Mouse (Mus musculus): ENCODE data around the gene Tcf7l2. TPM values are rescaled to one million over a fixed set of nuclear protein-coding genes. Genes with fewer than 3 reads are reported as not detected.

The Tcf7l2 gene
- polyA plus RNA-seq, 1 experiment from 2014 or later = 142 TPM

- Histone ChIP-seq H3K9me3 (no peaks in the 10 kb centered on the region), H3K4me2 (no peak overlapping the region), H3K9ac (no peak overlapping the region), H3K4me1 (peaks cover 63% of the 10 kb centered on the region), H3K4me3 (no peak overlapping the region), H3K36me3 (0 out of 2 replicates have a peak, but pooled peaks cover 4% of the 10 kb centered on the region), H3K27me3 (no peaks in the 10 kb centered on the region), H3K27ac (no peak overlapping the region)
- WGBS = 60% methylated on average over 4 of the region's 4 CpGs
- ATAC-seq (ENCODE audit: insufficient number of reproducible peaks, insufficient read depth, low FRiP score, low TSS enrichment, low read depth) = no peak
Observed at GRCm38 (mm10) chr19:55847043-55847442, 105.4 kb downstream of the Tcf7l2 start.

- H3K4me1 ChIP-seq = peaks cover 33% of the 10 kb centered on the region
- no peak overlapping the region for H3K27ac ChIP-seq
- WGBS = 78% methylated on average over 8 of the region's 8 CpGs
- no peak overlapping the region for H3K4me2 ChIP-seq
- H3K4me3 ChIP-seq = no peak overlapping the region
- no peak for ATAC-seq (ENCODE audit: insufficient number of reproducible peaks, insufficient read depth, low FRiP score, low TSS enrichment, low read depth)
- no peak overlapping the region for H3K9ac ChIP-seq
- no peaks in the 10 kb centered on the region for H3K9me3 ChIP-seq
- H3K36me3 ChIP-seq = peaks cover 3% of the 10 kb centered on the region; the same call in 1 of the 2 replicates
- H3K27me3 ChIP-seq = no peaks in the 10 kb centered on the region
Observed at GRCm38 (mm10) chr19:55850402-55851078, 108.9 kb downstream of the Tcf7l2 start.

- Histone ChIP-seq H3K27me3 (no peaks in the 10 kb centered on the region), H3K9ac (no peak overlapping the region), H3K4me1 (peaks cover 23% of the 10 kb centered on the region), H3K4me3 (no peak overlapping the region), H3K36me3 (peaks cover 5% of the 10 kb centered on the region; the same call in 1 of the 2 replicates), H3K27ac (no peak overlapping the region), H3K9me3 (no peaks in the 10 kb centered on the region), H3K4me2 (no peak overlapping the region)
- ATAC-seq (ENCODE audit: insufficient number of reproducible peaks, insufficient read depth, low FRiP score, low TSS enrichment, low read depth) = no peak
- 79% methylated on average over 19 of the region's 19 CpGs for WGBS
Observed at GRCm38 (mm10) chr19:55851498-55852324, 110.1 kb downstream of the Tcf7l2 start.

- no peak for ATAC-seq (ENCODE audit: insufficient number of reproducible peaks, insufficient read depth, low FRiP score, low TSS enrichment, low read depth)
- H3K27me3 ChIP-seq = no peaks in the 10 kb centered on the region
- H3K36me3 ChIP-seq = peaks cover 5% of the 10 kb centered on the region; the same call in 1 of the 2 replicates
- no peak overlapping the region for H3K4me3 ChIP-seq
- H3K9ac ChIP-seq = no peak overlapping the region
- no peaks in the 10 kb centered on the region for H3K9me3 ChIP-seq
- H3K4me2 ChIP-seq = no peak overlapping the region
- H3K4me1 ChIP-seq = peaks cover 19% of the 10 kb centered on the region
- 91% methylated on average over 10 of the region's 10 CpGs for WGBS
- no peak overlapping the region for H3K27ac ChIP-seq
Observed at GRCm38 (mm10) chr19:55854389-55854788, 112.8 kb downstream of the Tcf7l2 start.

- no peak overlapping the region for H3K27ac ChIP-seq
- 81% methylated on average over 5 of the region's 5 CpGs for WGBS
Observed at GRCm38 (mm10) chr19:55855571-55855970, 114.0 kb downstream of the Tcf7l2 start.

GRCm38 (mm10) chr19:55857328-55857727 lies 115.7 kb downstream of the Tcf7l2 start:
- Histone ChIP-seq H3K27me3 (no peaks in the 10 kb centered on the region), H3K36me3 (peaks cover 5% of the 10 kb centered on the region; the same call in 1 of the 2 replicates), H3K9ac (no peak overlapping the region), H3K4me2 (no peak overlapping the region), H3K9me3 (no peaks in the 10 kb centered on the region), H3K27ac (no peak overlapping the region), H3K4me1 (peaks cover 9% of the 10 kb centered on the region; the same call in 1 of the 2 replicates), H3K4me3 (no peak overlapping the region)
- ATAC-seq (ENCODE audit: insufficient number of reproducible peaks, insufficient read depth, low FRiP score, low TSS enrichment, low read depth) = no peak
- WGBS = 97% methylated on average over 4 of the region's 4 CpGs

More at GRCm38 (mm10) chr19:55855571-55855970, 114.0 kb downstream of the Tcf7l2 start:
- H3K9me3 ChIP-seq = no peaks in the 10 kb centered on the region
- H3K4me1 ChIP-seq = peaks cover 9% of the 10 kb centered on the region
- H3K9ac ChIP-seq = no peak overlapping the region
- no peak overlapping the region for H3K4me2 ChIP-seq
- ATAC-seq (ENCODE audit: insufficient number of reproducible peaks, insufficient read depth, low FRiP score, low TSS enrichment, low read depth) = no peak
- H3K27me3 ChIP-seq = no peaks in the 10 kb centered on the region
- peaks cover 5% of the 10 kb centered on the region; the same call in 1 of the 2 replicates for H3K36me3 ChIP-seq
- no peak overlapping the region for H3K4me3 ChIP-seq

- Histone ChIP-seq H3K9ac (no peak overlapping the region), H3K9me3 (no peaks in the 10 kb centered on the region), H3K4me3 (no peak overlapping the region), H3K4me2 (no peak overlapping the region), H3K27me3 (no peaks in the 10 kb centered on the region), H3K27ac (no peak overlapping the region), H3K36me3 (peaks cover 18% of the 10 kb centered on the region), H3K4me1 (peaks cover 9% of the 10 kb centered on the region; the same call in 1 of the 2 replicates)
- WGBS = 89% methylated on average over 10 of the region's 10 CpGs
- ATAC-seq (ENCODE audit: insufficient number of reproducible peaks, insufficient read depth, low FRiP score, low TSS enrichment, low read depth) = no peak
Observed at GRCm38 (mm10) chr19:55860009-55860743, 118.6 kb downstream of the Tcf7l2 start.

GRCm38 (mm10) chr19:55861746-55862145 lies 120.1 kb downstream of the Tcf7l2 start:
- H3K9me3 ChIP-seq = no peaks in the 10 kb centered on the region
- H3K9ac ChIP-seq = no peak overlapping the region
- ATAC-seq (ENCODE audit: insufficient number of reproducible peaks, insufficient read depth, low FRiP score, low TSS enrichment, low read depth) = no peak
- H3K27me3 ChIP-seq = no peaks in the 10 kb centered on the region
- peaks cover 9% of the 10 kb centered on the region; the same call in 1 of the 2 replicates for H3K4me1 ChIP-seq
- H3K4me2 ChIP-seq = no peak overlapping the region
- no peak overlapping the region for H3K27ac ChIP-seq
- H3K4me3 ChIP-seq = no peak overlapping the region
- H3K36me3 ChIP-seq = peaks cover 20% of the 10 kb centered on the region
- WGBS = 61% methylated on average over 2 of the region's 2 CpGs

- H3K4me3 ChIP-seq = no peak overlapping the region
- peaks cover 23% of the 10 kb centered on the region for H3K36me3 ChIP-seq
- no peak overlapping the region for H3K4me2 ChIP-seq
- ATAC-seq (ENCODE audit: insufficient number of reproducible peaks, insufficient read depth, low FRiP score, low TSS enrichment, low read depth) = no peak
- H3K27me3 ChIP-seq = no peaks in the 10 kb centered on the region
- H3K4me1 ChIP-seq = peaks cover 9% of the 10 kb centered on the region; the same call in 1 of the 2 replicates
- H3K27ac ChIP-seq = no peak overlapping the region
- no peaks in the 10 kb centered on the region for H3K9me3 ChIP-seq
- no peak overlapping the region for H3K9ac ChIP-seq
- 82% methylated on average over 3 of the region's 3 CpGs for WGBS
Observed at GRCm38 (mm10) chr19:55862559-55862958, 120.9 kb downstream of the Tcf7l2 start.

- peaks cover 24% of the 10 kb centered on the region for H3K4me1 ChIP-seq
Observed at GRCm38 (mm10) chr19:55865049-55865448, 123.4 kb downstream of the Tcf7l2 start.

More at GRCm38 (mm10) chr19:55865049-55865448, 123.4 kb downstream of the Tcf7l2 start:
- no peak for ATAC-seq (ENCODE audit: insufficient number of reproducible peaks, insufficient read depth, low FRiP score, low TSS enrichment, low read depth)
- Histone ChIP-seq H3K27ac (no peak overlapping the region), H3K9me3 (no peaks in the 10 kb centered on the region), H3K36me3 (peaks cover 27% of the 10 kb centered on the region), H3K4me3 (no peak overlapping the region), H3K4me2 (no peak overlapping the region), H3K27me3 (no peaks in the 10 kb centered on the region), H3K9ac (no peak overlapping the region)
- 90% methylated on average over 2 of the region's 2 CpGs for WGBS
